ENCODE assay signal across 10 mouse cellular contexts in genomic region chr2:137357181-137357738, GRCm38 (mm10).
DNase-seq lines count a peak whose midpoint lies in the region; ATAC-seq and TF ChIP-seq lines count a peak whose summit lies in the region.
"Had no signal": no experiment of that assay in that cellular context is flagged by ENCODE, and none has a peak within 500 bp of the region (broad histone marks: within the 10 kb centered on the region; RNA-seq: fewer than 3 reads in every experiment).

No protein-coding gene starts in this region.

- WGBS in hindbrain, embryonic 15.5 days, result 72% methylated on average over 13 of the region's 13 CpGs
- WGBS in hindbrain, embryonic 14.5 days, result 72% methylated on average over 13 of the region's 13 CpGs
- 66% methylated on average over 13 of the region's 13 CpGs for WGBS in midbrain, embryonic 16.5 days
- WGBS in midbrain, embryonic 11.5 days, result 78% methylated on average over 13 of the region's 13 CpGs
- 58% methylated on average over 13 of the region's 13 CpGs for WGBS in heart, postnatal 0 days
- 56% methylated on average over 13 of the region's 13 CpGs for WGBS in midbrain, postnatal 0 days

- no peak for ATAC-seq in hindbrain, embryonic 15.5 days (ENCODE audit: low FRiP score, low read depth)
- no peak for ATAC-seq in hindbrain, embryonic 14.5 days (ENCODE audit: low FRiP score)
- no peak for ATAC-seq in midbrain, embryonic 16.5 days
- no peak for ATAC-seq in midbrain, embryonic 11.5 days (ENCODE audit: low FRiP score)
- ATAC-seq in heart, postnatal 0 days (ENCODE audit: insufficient read depth, low read depth), result no peak
- ATAC-seq in midbrain, postnatal 0 days (ENCODE audit: low FRiP score), result no peak
- no peak for ATAC-seq in activated CD4-positive, CD25-positive, alpha-beta regulatory T cell, adult 4 months
- ATAC-seq: CD4-positive, CD25-positive, alpha-beta regulatory T cell, adult 4 months had no signal

- no peaks in the 10 kb centered on the region for H3K27me3 ChIP-seq in hindbrain, embryonic 15.5 days
- no peaks in the 10 kb centered on the region for H3K27me3 ChIP-seq in hindbrain, embryonic 14.5 days (ENCODE audit: control insufficient read depth, insufficient read depth, low read length)
- H3K27me3 ChIP-seq in midbrain, embryonic 16.5 days (ENCODE audit: control insufficient read depth, insufficient read depth, low read depth, low read length), result no peaks in the 10 kb centered on the region
- H3K27me3 ChIP-seq in midbrain, embryonic 11.5 days (ENCODE audit: control insufficient read depth, insufficient read depth, low read length), result no peaks in the 10 kb centered on the region
- H3K27me3 ChIP-seq in heart, postnatal 0 days (ENCODE audit: control insufficient read depth, insufficient read depth, low read length), result no peaks in the 10 kb centered on the region
- H3K27me3 ChIP-seq in midbrain, postnatal 0 days (ENCODE audit: insufficient read depth, low read length), result no peaks in the 10 kb centered on the region

- no peak overlapping the region for H3K9ac ChIP-seq in hindbrain, embryonic 15.5 days
- no peak overlapping the region for H3K9ac ChIP-seq in hindbrain, embryonic 14.5 days
- no peak overlapping the region for H3K9ac ChIP-seq in midbrain, embryonic 16.5 days (ENCODE audit: low read depth, low read length)
- H3K9ac ChIP-seq in midbrain, embryonic 11.5 days (ENCODE audit: low read length), result no peak overlapping the region
- H3K9ac ChIP-seq in heart, postnatal 0 days (replicated peaks; ENCODE audit: low read depth, low read length), result no peak overlapping the region
- no peak overlapping the region for H3K9ac ChIP-seq in midbrain, postnatal 0 days (replicated peaks; ENCODE audit: low read length, poor library complexity, severe bottlenecking)

- peak overlapping the region; percentile 15; the same call in 1 of the 2 replicates for H3K4me2 ChIP-seq in hindbrain, embryonic 15.5 days
- H3K4me2 ChIP-seq in hindbrain, embryonic 14.5 days (replicated peaks), result no peak overlapping the region
- peak overlapping the region; percentile 8; the same call in 1 of the 2 replicates for H3K4me2 ChIP-seq in midbrain, embryonic 16.5 days (ENCODE audit: low read length)
- H3K4me2 ChIP-seq in midbrain, embryonic 11.5 days, result no peak overlapping the region
- H3K4me2 ChIP-seq in heart, postnatal 0 days (ENCODE audit: low read depth, low read length), result peak overlapping the region; percentile 51
- H3K4me2 ChIP-seq in midbrain, postnatal 0 days (ENCODE audit: low read depth, low read length, poor library complexity, severe bottlenecking), result peak overlapping the region; percentile 18

- no peaks in the 10 kb centered on the region for H3K9me3 ChIP-seq in hindbrain, embryonic 15.5 days
- no peaks in the 10 kb centered on the region for H3K9me3 ChIP-seq in hindbrain, embryonic 14.5 days (ENCODE audit: control insufficient read depth, low read length)
- H3K9me3 ChIP-seq in midbrain, embryonic 16.5 days (replicated peaks; ENCODE audit: control insufficient read depth, low read length, poor library complexity, severe bottlenecking), result no peaks in the 10 kb centered on the region
- no peaks in the 10 kb centered on the region for H3K9me3 ChIP-seq in midbrain, embryonic 11.5 days (ENCODE audit: control insufficient read depth, low read length)
- no peaks in the 10 kb centered on the region for H3K9me3 ChIP-seq in heart, postnatal 0 days (replicated peaks; ENCODE audit: control insufficient read depth, low read length)
- H3K9me3 ChIP-seq in midbrain, postnatal 0 days (ENCODE audit: low read length), result no peaks in the 10 kb centered on the region

- H3K4me1 ChIP-seq in hindbrain, embryonic 15.5 days (replicated peaks), result no peaks in the 10 kb centered on the region
- no peaks in the 10 kb centered on the region for H3K4me1 ChIP-seq in hindbrain, embryonic 14.5 days (replicated peaks; ENCODE audit: control insufficient read depth, insufficient read depth, low read length)
- H3K4me1 ChIP-seq in midbrain, embryonic 16.5 days (ENCODE audit: control insufficient read depth, insufficient read depth, low read length), result no peaks in the 10 kb centered on the region; the same call in 1 of the 2 replicates
- no peaks in the 10 kb centered on the region for H3K4me1 ChIP-seq in midbrain, embryonic 11.5 days (ENCODE audit: control insufficient read depth, insufficient read depth, low read length)
- no peaks in the 10 kb centered on the region for H3K4me1 ChIP-seq in heart, postnatal 0 days (ENCODE audit: control insufficient read depth, insufficient read depth)
- H3K4me1 ChIP-seq in midbrain, postnatal 0 days (ENCODE audit: insufficient read depth, low read length), result no peaks in the 10 kb centered on the region

- H3K4me3 ChIP-seq in hindbrain, embryonic 15.5 days, result no peak overlapping the region
- H3K4me3 ChIP-seq in hindbrain, embryonic 14.5 days (replicated peaks; ENCODE audit: low read length), result no peak overlapping the region
- no peak overlapping the region for H3K4me3 ChIP-seq in midbrain, embryonic 16.5 days (ENCODE audit: low read depth, low read length)
- no peak overlapping the region for H3K4me3 ChIP-seq in midbrain, embryonic 11.5 days (ENCODE audit: low read depth, low read length)
- peak overlapping the region; percentile 15; the same call in 1 of the 2 replicates for H3K4me3 ChIP-seq in heart, postnatal 0 days (ENCODE audit: low read depth, low read length)
- no peak overlapping the region for H3K4me3 ChIP-seq in midbrain, postnatal 0 days (ENCODE audit: low read depth, low read length)

- 0 out of 2 replicates have a peak, but pooled peaks have one; percentile 25 for TF ChIP-seq EP300 in heart, postnatal 0 days (IDR thresholded peaks at IDR 0.05; ENCODE audit: low read depth)

- no peaks in the 10 kb centered on the region for H3K36me3 ChIP-seq in hindbrain, embryonic 15.5 days
- no peaks in the 10 kb centered on the region for H3K36me3 ChIP-seq in hindbrain, embryonic 14.5 days (replicated peaks; ENCODE audit: control insufficient read depth, insufficient read depth)
- H3K36me3 ChIP-seq in midbrain, embryonic 16.5 days (ENCODE audit: control insufficient read depth, insufficient read depth, low read length), result no peaks in the 10 kb centered on the region
- no peaks in the 10 kb centered on the region for H3K36me3 ChIP-seq in midbrain, embryonic 11.5 days (ENCODE audit: control insufficient read depth, insufficient read depth, low read length)
- H3K36me3 ChIP-seq in heart, postnatal 0 days (replicated peaks; ENCODE audit: control insufficient read depth, insufficient read depth, low read length), result no peaks in the 10 kb centered on the region
- H3K36me3 ChIP-seq in midbrain, postnatal 0 days (ENCODE audit: insufficient read depth, low read length), result no peaks in the 10 kb centered on the region

- DNase-seq in hindbrain, embryonic 14.5 days (ENCODE audit: low spot score), result no peak
- no peak for DNase-seq in midbrain, embryonic 11.5 days (ENCODE audit: low spot score, missing footprints)
- peak; percentile 18 for DNase-seq in heart, postnatal 0 days (ENCODE audit: low spot score)
- no peak for DNase-seq in midbrain, postnatal 0 days (ENCODE audit: low spot score)
- no peak for DNase-seq in adrenal gland, adult 2 months
- DNase-seq: cerebellum, postnatal 25 days had no signal

- H3K27ac ChIP-seq in hindbrain, embryonic 15.5 days (replicated peaks), result no peak overlapping the region
- no peak overlapping the region for H3K27ac ChIP-seq in hindbrain, embryonic 14.5 days
- H3K27ac ChIP-seq in midbrain, embryonic 16.5 days (ENCODE audit: low read length), result 0 out of 2 replicates have a peak overlapping the region, but pooled peaks have one; percentile 19
- no peak overlapping the region for H3K27ac ChIP-seq in midbrain, embryonic 11.5 days (ENCODE audit: low read depth, low read length)
- peak overlapping the region; percentile 35; the same call in 1 of the 2 replicates for H3K27ac ChIP-seq in heart, postnatal 0 days (ENCODE audit: low read depth)
- no peak overlapping the region for H3K27ac ChIP-seq in midbrain, postnatal 0 days (ENCODE audit: low read depth, low read length)

- no peak for TF ChIP-seq CTCF in heart, postnatal 0 days (IDR thresholded peaks at IDR 0.05; ENCODE audit: low read depth)
- no peak for TF ChIP-seq CTCF in midbrain, postnatal 0 days (IDR thresholded peaks at IDR 0.05)

Comparison
In these comparisons a context has a peak if more than half of its experiments do, and no peak if none do; other contexts are left out.
1. H3K27ac ChIP-seq: peak in midbrain, embryonic 16.5 days (single experiment) and heart, postnatal 0 days (single experiment); none in hindbrain, embryonic 15.5 days (single experiment), hindbrain, embryonic 14.5 days (single experiment), midbrain, embryonic 11.5 days (single experiment) and midbrain, postnatal 0 days (single experiment).
2. H3K4me2 ChIP-seq: peak in hindbrain, embryonic 15.5 days (single experiment), midbrain, embryonic 16.5 days (single experiment), heart, postnatal 0 days (single experiment) and midbrain, postnatal 0 days (single experiment); none in hindbrain, embryonic 14.5 days (single experiment) and midbrain, embryonic 11.5 days (single experiment).